Mouse (Mus musculus) liver, embryonic 11.5 days (tissue): ENCODE results near the gene Mettl2. TPM values are rescaled to one million over a fixed set of nuclear protein-coding genes. Genes with fewer than 3 reads are reported as not detected.

Source experiments
- ATAC-seq: fragments of 200-750 bp; cut with Nextera tagmentation; replicated peaks from 2 replicates; pipeline ENCODE4 v1.8.0; 2017; ENCODE audit warnings: moderate number of reproducible peaks, mild to moderate bottlenecking, moderate TSS enrichment, moderate library complexity; ENCODE audit not compliant: low FRiP score
- DNase-seq: peaks from one replicate; pipeline ENCODE4 v3.0.0-alpha.2; 2017; ENCODE audit warnings: low spot score
- H3K27ac ChIP-seq: fragments of 300-500 bp; sonication (generic); 2 replicates; pipeline ENCODE4 v1.5.1; 2014; ENCODE audit warnings: mild to moderate bottlenecking, low read depth, low read length, control low read depth
- H3K27me3 ChIP-seq: fragments of 300-500 bp; sonication (generic); replicated peaks from 2 replicates; pipeline ENCODE4 v1.6.1; 2014; ENCODE audit warnings: low read length, mixed read lengths; ENCODE audit not compliant: control insufficient read depth, insufficient read depth
- H3K36me3 ChIP-seq: fragments of 300-500 bp; sonication (generic); 2 replicates; pipeline ENCODE4 v1.6.1; 2014; ENCODE audit warnings: mild to moderate bottlenecking, low read length, moderate library complexity, mixed read lengths; ENCODE audit not compliant: control insufficient read depth, insufficient read depth
- H3K4me1 ChIP-seq: fragments of 300-500 bp; sonication (generic); replicated peaks from 2 replicates; pipeline ENCODE4 v1.6.1; 2014; ENCODE audit warnings: low read length, mixed read lengths; ENCODE audit not compliant: control insufficient read depth, insufficient read depth
- H3K4me2 ChIP-seq: fragments of 300-500 bp; sonication (generic); 2 replicates; pipeline ENCODE4 v1.6.1; 2014; ENCODE audit warnings: mild to moderate bottlenecking, control low read depth, moderate library complexity
- H3K4me3 ChIP-seq: fragments of 300-500 bp; sonication (generic); 2 replicates; pipeline ENCODE4 v1.5.1; 2014; ENCODE audit warnings: low read depth, low read length, control low read depth
- H3K9ac ChIP-seq: fragments of 300-500 bp; sonication (generic); 2 replicates; pipeline ENCODE4 v1.6.1; 2014; ENCODE audit warnings: low read depth, low read length, control low read depth
- H3K9me3 ChIP-seq: fragments of 300-500 bp; sonication (generic); 2 replicates; pipeline ENCODE4 v1.6.1; 2016; ENCODE audit warnings: low read length, inconsistent platforms, mixed read lengths; ENCODE audit not compliant: control insufficient read depth
- WGBS: fragments of 180-500 bp; shearing (Covaris S2); extraction: QIAGEN DNeasy Blood & Tissue Kit; methylation state at CpG from one replicate; pipeline ENCODE4 v1.1.7; 2014; 5-methylcytosine and 5-hydroxymethylcytosine counted together
- polyA plus RNA-seq: library from polyadenylated mRNA; unstranded; fragments of >200 nt; fragmentation: Nextera tagmentation; extraction: Ambion mirVana; gene quantifications from 2 replicates; pipeline ENCODE4 v1.2.1, GENCODE M21; 2014

Mettl2 gene
- polyA plus RNA-seq, 1 experiment from 2014 or later = 46.9 TPM

DNA sequence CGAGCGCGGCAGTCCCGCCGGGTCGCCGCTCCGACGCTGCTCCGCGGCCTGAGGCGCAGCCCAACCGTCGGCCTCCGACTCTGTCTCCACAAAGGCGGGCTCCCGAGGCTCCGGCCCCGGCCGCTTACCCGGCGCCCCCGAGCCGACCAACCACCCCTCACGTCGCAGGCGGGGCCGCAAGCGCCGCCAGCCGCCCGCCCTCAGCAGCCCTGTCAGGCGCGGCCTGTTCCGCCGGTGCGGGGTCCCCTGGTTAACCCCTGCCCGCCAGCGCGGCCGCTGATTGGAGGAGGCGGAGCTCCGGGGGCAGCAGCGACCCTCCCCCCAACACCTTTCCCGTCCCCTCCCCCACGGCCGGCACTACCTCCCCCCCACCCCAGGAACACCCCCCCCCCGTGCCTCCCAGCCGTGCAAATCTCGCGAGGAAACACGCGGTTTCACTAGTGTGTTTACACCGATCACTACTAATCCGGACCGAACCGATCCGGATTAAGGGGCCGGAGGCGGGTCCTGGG, 55.0 kb downstream of the Mettl2 start:
- H3K4me2 ChIP-seq = peak overlapping the region; percentile 70
- H3K9me3 ChIP-seq = no peaks in the 10 kb centered on the region
- ATAC-seq (peak; percentile 96), DNase-seq (peak; percentile 92)
- H3K36me3 ChIP-seq = peaks cover 9% of the 10 kb centered on the region; the same call in 1 of the 2 replicates
- 1% methylated on average over 58 of the region's 60 CpGs for WGBS
- H3K4me3 ChIP-seq = peak overlapping the region; percentile 87
- H3K27me3 ChIP-seq = no peaks in the 10 kb centered on the region
- peak overlapping the region; percentile 97 for H3K27ac ChIP-seq
- H3K4me1 ChIP-seq = peaks cover 10% of the 10 kb centered on the region
- H3K9ac ChIP-seq = peak overlapping the region; percentile 91

DNA sequence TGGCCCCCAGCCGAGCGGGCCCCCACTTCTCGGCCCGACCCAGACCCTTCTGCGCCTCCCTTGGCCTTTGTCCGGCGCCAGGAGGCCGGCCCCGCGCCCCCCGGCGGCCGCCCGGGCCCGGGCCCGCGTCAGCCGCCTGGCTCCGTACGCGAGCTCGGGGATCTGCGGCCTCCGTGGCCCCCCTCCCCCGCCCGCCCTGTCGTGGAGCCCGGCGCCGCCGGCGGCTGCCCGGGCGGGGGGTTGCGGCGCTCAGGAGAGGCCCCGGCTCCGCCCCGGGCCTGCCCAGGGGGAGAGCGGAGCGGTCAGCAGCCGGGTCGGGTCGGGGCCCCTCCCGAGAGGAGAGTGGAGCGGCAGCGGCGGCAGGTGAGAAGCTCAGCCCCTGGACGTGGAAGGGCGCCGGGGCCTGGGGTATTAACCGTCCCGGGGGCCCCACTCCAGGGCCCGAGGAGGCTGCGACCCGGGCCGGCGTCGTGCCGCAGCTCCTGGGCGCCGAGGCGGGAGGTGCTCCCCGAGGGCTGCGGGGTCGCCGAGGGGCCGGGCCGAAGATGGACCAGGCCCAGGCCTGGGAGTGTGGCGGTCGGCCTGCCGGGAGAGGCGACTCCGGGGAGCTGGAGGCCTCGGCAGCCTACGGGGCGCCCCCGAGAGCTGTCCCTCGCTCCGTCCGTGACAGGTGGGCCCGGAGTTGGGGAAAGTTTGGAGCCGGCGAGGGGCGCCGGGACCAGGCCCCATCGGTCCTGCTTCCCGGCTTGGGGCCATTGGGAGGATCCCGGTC, 55.6 kb downstream of the Mettl2 start:
- DNase-seq (peak; percentile 72), ATAC-seq (peak; percentile 44)
- H3K4me3 ChIP-seq = peak overlapping the region; percentile 87
- WGBS = 2% methylated on average over 88 of the region's 89 CpGs
- H3K4me2 ChIP-seq = peak overlapping the region; percentile 81
- peak overlapping the region; percentile 91 for H3K9ac ChIP-seq
- H3K27ac ChIP-seq = peak overlapping the region; percentile 97
- no peaks in the 10 kb centered on the region for H3K27me3 ChIP-seq
- no peaks in the 10 kb centered on the region for H3K9me3 ChIP-seq
- peaks cover 10% of the 10 kb centered on the region for H3K4me1 ChIP-seq
- H3K36me3 ChIP-seq = peaks cover 9% of the 10 kb centered on the region; the same call in 1 of the 2 replicates

DNA sequence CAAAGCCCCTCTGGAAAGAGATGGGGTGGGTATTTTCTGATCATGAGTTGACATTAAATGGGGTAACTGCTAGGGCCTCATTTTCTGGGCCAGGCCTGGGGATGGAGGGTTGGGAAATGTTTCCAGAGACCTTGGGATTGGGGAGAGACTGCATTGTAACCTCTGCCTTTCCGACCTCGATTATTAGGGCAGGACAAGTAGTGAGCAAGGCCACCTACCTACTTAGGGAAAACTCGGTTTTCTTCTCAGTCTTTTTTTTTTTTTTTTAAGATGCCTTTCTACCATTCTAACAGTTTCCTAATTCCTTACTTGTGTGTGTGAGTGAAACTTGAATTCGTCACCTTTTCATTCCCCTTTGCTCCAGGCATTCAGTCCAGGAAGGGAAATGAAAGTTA, 56.2 kb downstream of the Mettl2 start:
- Histone ChIP-seq H3K4me3 (peak overlapping the region; percentile 87), H3K27me3 (no peaks in the 10 kb centered on the region), H3K4me2 (peak overlapping the region; percentile 81), H3K4me1 (peaks cover 10% of the 10 kb centered on the region), H3K9me3 (no peaks in the 10 kb centered on the region), H3K36me3 (peaks cover 9% of the 10 kb centered on the region; the same call in 1 of the 2 replicates), H3K27ac (peak overlapping the region; percentile 97), H3K9ac (peak overlapping the region; percentile 91)
- ATAC-seq = no peak
- 6% methylated on average over 4 of the region's 4 CpGs for WGBS
- no peak for DNase-seq

DNA sequence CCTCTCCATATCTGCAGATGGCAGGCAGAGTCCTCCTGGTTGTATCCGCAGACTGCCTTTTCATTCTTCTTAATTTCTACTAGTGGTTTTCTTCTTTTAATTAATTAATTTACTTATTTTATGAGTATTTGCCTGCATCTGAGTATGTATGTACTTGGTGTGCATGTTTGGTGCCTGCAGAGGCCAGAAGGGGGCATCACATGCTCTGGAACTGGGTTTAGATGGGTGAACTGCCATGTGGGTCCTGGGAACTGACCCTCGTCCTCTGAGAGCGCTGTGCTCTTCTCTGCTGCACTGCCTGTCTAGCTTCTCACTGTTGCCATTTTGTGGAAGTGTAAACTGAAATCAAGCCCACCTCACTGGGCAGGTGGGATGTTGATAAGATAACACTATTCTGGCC, 58.5 kb downstream of the Mettl2 start:
- WGBS = 89% methylated on average over 3 of the region's 3 CpGs
- H3K9me3 ChIP-seq = no peaks in the 10 kb centered on the region
- no peak for DNase-seq
- no peak overlapping the region for H3K4me3 ChIP-seq
- H3K36me3 ChIP-seq = peaks cover 9% of the 10 kb centered on the region; the same call in 1 of the 2 replicates
- H3K4me2 ChIP-seq = no peak overlapping the region
- H3K27me3 ChIP-seq = no peaks in the 10 kb centered on the region
- no peak overlapping the region for H3K9ac ChIP-seq
- H3K27ac ChIP-seq = no peak overlapping the region
- no peak for ATAC-seq
- H3K4me1 ChIP-seq = peaks cover 10% of the 10 kb centered on the region

Other genes with a start within 250 kb of the Mettl2 start
- gene Efcab3, start 62.8 kb upstream of the Mettl2 start, polyA plus RNA-seq = 0.32 TPM in 1 of 2 replicates, not detected in the other
- gene Gm10842, start 20.5 kb downstream of the Mettl2 start, polyA plus RNA-seq = not detected in 2 replicates
- gene Tlk2, start 52.4 kb downstream of the Mettl2 start, polyA plus RNA-seq = 16.1 and 18.2 TPM in 2 replicates
- gene Mrc2, start 166.2 kb downstream of the Mettl2 start, polyA plus RNA-seq = 3.3 and 4.8 TPM in 2 replicates